ENCODE assay signal across 16 mouse cellular contexts in genomic region chr6:94765724-94766123, GRCm38 (mm10).
"Had no signal": no experiment of that assay in that cellular context is flagged by ENCODE, and none has a peak within 500 bp of the region (broad histone marks: within the 10 kb centered on the region; RNA-seq: fewer than 3 reads in every experiment).

No protein-coding gene starts in this region.

- ATAC-seq: midbrain, embryonic 16.5 days had no signal

- H3K27me3 ChIP-seq: neural tube, embryonic 12.5 days had no signal

- H3K36me3 ChIP-seq: midbrain, embryonic 10.5 days; midbrain, embryonic 12.5 days; neural tube, embryonic 12.5 days had no signal

- DNase-seq: lung, adult 18-20 months; lung, embryonic 14.5 days; lung, postnatal 10 days; lung, postnatal 4 days; midbrain, embryonic 14.5 days; right cerebral cortex, postnatal 25 days; right cerebral cortex, postnatal 4 days; spleen, adult 18-20 months; thymus, adult 18-20 months; thymus, postnatal 14 days; thymus, postnatal 36 days had no signal

- H3K9me3 ChIP-seq: midbrain, embryonic 10.5 days; midbrain, embryonic 12.5 days; neural tube, embryonic 12.5 days had no signal

- H3K4me2 ChIP-seq: lung, embryonic 14.5 days; midbrain, embryonic 12.5 days; neural tube, embryonic 12.5 days had no signal

- H3K4me3 ChIP-seq: midbrain, embryonic 10.5 days; midbrain, embryonic 12.5 days; myocyte; neural tube, embryonic 12.5 days had no signal

- H3K27ac ChIP-seq: midbrain, embryonic 10.5 days; midbrain, embryonic 12.5 days; neural tube, embryonic 12.5 days had no signal

- H3K9ac ChIP-seq: lung, embryonic 14.5 days; midbrain, embryonic 12.5 days; neural tube, embryonic 12.5 days had no signal
